Mouse (Mus musculus) lung, postnatal 4 days (tissue): ENCODE measurements at regions not wholly inside any gene's neighbourhood (a gene's known extent, or its start where the extent isn't known, plus 50 kb on each side); places are given as distances from the start of the nearest gene placed in this dataset.

Experiments
- DNase-seq, 2 experiments: peaks; one replicate each; pipeline ENCODE4 v3.0.0; 2021

GRCm38 (mm10) chr11:54195954-54196353 is 53.5 kb downstream of the Csf2 start:
- DNase-seq = no peak

GRCm38 (mm10) chr11:54194733-54195132 is 54.7 kb downstream of the Csf2 start:
- no peak for DNase-seq

GRCm38 (mm10) chr11:54192275-54192674 is 57.2 kb downstream of the Csf2 start:
- no peak for DNase-seq

GRCm38 (mm10) chr11:54187826-54188225 is 61.6 kb downstream of the Csf2 start:
- DNase-seq = no peak

- no peak for DNase-seq
Measured at GRCm38 (mm10) chr11:54187377-54187776, 62.1 kb downstream of the Csf2 start.

GRCm38 (mm10) chr11:54185710-54186325 is 63.6 kb downstream of the Csf2 start:
- no peak for DNase-seq

- peak; percentile 27 to 69 for DNase-seq
Measured at GRCm38 (mm10) chr11:54181696-54182323, 67.7 kb downstream of the Csf2 start.
